Mouse (Mus musculus) thymus, adult 2 months (tissue): ENCODE results near the gene Serinc3.

Experiments used
- CTCF ChIP-seq: fragments of 200-500 bp; IDR thresholded peaks from 2 replicates; pipeline ENCODE4 v1.5.1; 2012; ENCODE audit warnings: mild to moderate bottlenecking, control low read depth, low read length, moderate library complexity, borderline replicate concordance; ENCODE audit not compliant: control insufficient read depth, poor library complexity, insufficient read depth; ENCODE audit errors: extremely low read depth
- POLR2A ChIP-seq: fragments of 200-500 bp; IDR thresholded peaks from 2 replicates; pipeline ENCODE4 v1.6.1; 2012; ENCODE audit warnings: mild to moderate bottlenecking, low read length, control low read depth, moderate library complexity; ENCODE audit not compliant: control insufficient read depth, poor library complexity, insufficient read depth; ENCODE audit errors: extremely low read depth

DNA sequence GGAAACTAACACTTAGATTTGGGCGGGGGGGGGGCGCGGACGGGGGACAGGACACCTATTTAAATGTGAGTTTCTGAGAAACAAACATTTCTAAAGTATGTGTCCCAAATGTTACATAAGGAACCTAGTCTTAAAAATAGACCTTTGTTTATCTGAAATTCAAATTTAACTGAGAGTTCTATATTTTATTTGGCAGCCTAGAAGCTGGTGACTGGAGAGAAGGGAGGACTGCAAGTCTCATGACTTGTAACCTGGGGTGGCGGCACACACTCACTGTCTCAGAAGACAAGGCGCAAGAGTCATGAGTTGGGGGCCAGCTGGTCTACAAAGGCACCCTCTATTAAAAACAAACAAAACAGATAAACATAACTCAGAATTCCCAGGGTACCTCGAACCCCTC, 43.9 kb downstream of the Serinc3 start:
- TF ChIP-seq CTCF (no peak), POLR2A (no peak)
